In genomic region chrX:152132029-152132428, GRCm38 (mm10) we compare ENCODE assay signal across 23 mouse cellular contexts. TPM values are rescaled to one million over a fixed set of nuclear protein-coding genes. Genes with fewer than 3 reads are reported as not detected.
DNase-seq lines count a peak whose midpoint lies in the region; ATAC-seq and TF ChIP-seq lines count a peak whose summit lies in the region.
"Had no signal": no experiment of that assay in that cellular context is flagged by ENCODE, and none has a peak within 500 bp of the region (broad histone marks: within the 10 kb centered on the region; RNA-seq: fewer than 3 reads in every experiment).

No protein-coding gene starts in this region.

- 0 out of 2 replicates have a peak, but pooled peaks cover 3% of the 10 kb centered on the region for H3K27me3 ChIP-seq in kidney, postnatal 0 days (ENCODE audit: insufficient read depth, low read length)
- peaks cover 11% of the 10 kb centered on the region; the same call in 1 of the 2 replicates for H3K27me3 ChIP-seq in midbrain, postnatal 0 days (ENCODE audit: insufficient read depth, low read length)
- H3K27me3 ChIP-seq in midbrain, embryonic 13.5 days: peaks cover 88% of the 10 kb centered on the region
- H3K27me3 ChIP-seq in forebrain, postnatal 0 days (ENCODE audit: insufficient read depth, low read length): peaks cover 4% of the 10 kb centered on the region; the same call in 1 of the 2 replicates

- no peaks in the 10 kb centered on the region for H3K9me3 ChIP-seq in kidney, postnatal 0 days (replicated peaks; ENCODE audit: low read length)
- no peaks in the 10 kb centered on the region for H3K9me3 ChIP-seq in midbrain, postnatal 0 days (ENCODE audit: low read length)
- H3K9me3 ChIP-seq in midbrain, embryonic 13.5 days: no peaks in the 10 kb centered on the region
- no peaks in the 10 kb centered on the region for H3K9me3 ChIP-seq in forebrain, postnatal 0 days (ENCODE audit: low read length)
- H3K9me3 ChIP-seq: embryonic facial prominence, embryonic 10.5 days; hindbrain, embryonic 10.5 days had no signal

- no peak overlapping the region for H3K4me3 ChIP-seq in gastrocnemius, adult 2 months
- no peak overlapping the region for H3K4me3 ChIP-seq in kidney, postnatal 0 days (replicated peaks; ENCODE audit: low read depth, low read length)
- no peak overlapping the region for H3K4me3 ChIP-seq in midbrain, postnatal 0 days (ENCODE audit: low read depth, low read length)
- no peak overlapping the region for H3K4me3 ChIP-seq in midbrain, embryonic 13.5 days (replicated peaks)
- H3K4me3 ChIP-seq in forebrain, postnatal 0 days (ENCODE audit: low read depth, low read length): no peak overlapping the region
- H3K4me3 ChIP-seq: embryonic facial prominence, embryonic 10.5 days; hindbrain, embryonic 10.5 days had no signal

- H3K36me3 ChIP-seq in kidney, postnatal 0 days (ENCODE audit: insufficient read depth, low read length): no peaks in the 10 kb centered on the region
- no peaks in the 10 kb centered on the region for H3K36me3 ChIP-seq in midbrain, postnatal 0 days (ENCODE audit: insufficient read depth, low read length)
- H3K36me3 ChIP-seq in midbrain, embryonic 13.5 days: no peaks in the 10 kb centered on the region
- H3K36me3 ChIP-seq in forebrain, postnatal 0 days (ENCODE audit: insufficient read depth): no peaks in the 10 kb centered on the region
- H3K36me3 ChIP-seq: embryonic facial prominence, embryonic 10.5 days; hindbrain, embryonic 10.5 days had no signal

- no peaks in the 10 kb centered on the region for H3K4me1 ChIP-seq in kidney, postnatal 0 days (replicated peaks; ENCODE audit: insufficient read depth, low read length)
- no peaks in the 10 kb centered on the region for H3K4me1 ChIP-seq in midbrain, postnatal 0 days (ENCODE audit: insufficient read depth, low read length)
- H3K4me1 ChIP-seq in midbrain, embryonic 13.5 days (replicated peaks): no peaks in the 10 kb centered on the region
- no peaks in the 10 kb centered on the region for H3K4me1 ChIP-seq in forebrain, postnatal 0 days (ENCODE audit: insufficient read depth)
- H3K4me1 ChIP-seq: embryonic facial prominence, embryonic 10.5 days; hindbrain, embryonic 10.5 days had no signal

- ATAC-seq in kidney, postnatal 0 days (replicated peaks; ENCODE audit: low FRiP score, low read depth): no peak
- ATAC-seq in midbrain, postnatal 0 days (ENCODE audit: low FRiP score): no peak
- no peak for ATAC-seq in midbrain, embryonic 13.5 days
- ATAC-seq in forebrain, postnatal 0 days: no peak
- ATAC-seq: activated CD4-positive, CD25-positive, alpha-beta regulatory T cell, adult 4 months; CD4-positive, CD25-positive, alpha-beta regulatory T cell, adult 4 months; forebrain, embryonic 16.5 days had no signal

- no peak overlapping the region for H3K4me2 ChIP-seq in kidney, postnatal 0 days (ENCODE audit: low read length)
- H3K4me2 ChIP-seq in midbrain, postnatal 0 days (ENCODE audit: low read depth, low read length, poor library complexity, severe bottlenecking): no peak overlapping the region
- no peak overlapping the region for H3K4me2 ChIP-seq in midbrain, embryonic 13.5 days (replicated peaks)
- no peak overlapping the region for H3K4me2 ChIP-seq in forebrain, postnatal 0 days (ENCODE audit: low read depth)
- H3K4me2 ChIP-seq: heart, embryonic 11.5 days; midbrain, embryonic 11.5 days had no signal

- peak; percentile 57 for TF ChIP-seq CTCF in gastrocnemius, adult 2 months (IDR thresholded peaks at IDR 0.05)
- TF ChIP-seq CTCF in kidney, postnatal 0 days (IDR thresholded peaks at IDR 0.05; ENCODE audit: low read depth): peak; percentile 47; the same call in 1 of the 2 replicates
- 0 out of 2 replicates have a peak, but pooled peaks have one; percentile 17 for TF ChIP-seq CTCF in midbrain, postnatal 0 days (IDR thresholded peaks at IDR 0.05)
- TF ChIP-seq CTCF in forebrain, postnatal 0 days (IDR thresholded peaks at IDR 0.05; ENCODE audit: low read depth): no peak

- intact Hi-C loops in gastrocnemius, adult 2 months (cut with DNase I): loop anchor here (2.0 to 5.0 kb wide), 2 partner anchors 15 to 45 kb away; no protein-coding TSS in a partner anchor

- H3K9ac ChIP-seq in kidney, postnatal 0 days (ENCODE audit: low read depth, low read length): no peak overlapping the region
- no peak overlapping the region for H3K9ac ChIP-seq in midbrain, postnatal 0 days (replicated peaks; ENCODE audit: low read length, poor library complexity, severe bottlenecking)
- no peak overlapping the region for H3K9ac ChIP-seq in midbrain, embryonic 13.5 days (replicated peaks)
- no peak overlapping the region for H3K9ac ChIP-seq in forebrain, postnatal 0 days
- H3K9ac ChIP-seq: liver, embryonic 14.5 days had no signal

- no peak overlapping the region for H3K27ac ChIP-seq in gastrocnemius, adult 2 months
- no peak overlapping the region for H3K27ac ChIP-seq in kidney, postnatal 0 days
- no peak overlapping the region for H3K27ac ChIP-seq in midbrain, postnatal 0 days (ENCODE audit: low read depth, low read length)
- no peak overlapping the region for H3K27ac ChIP-seq in midbrain, embryonic 13.5 days
- no peak overlapping the region for H3K27ac ChIP-seq in forebrain, postnatal 0 days (ENCODE audit: low read depth, low read length)
- H3K27ac ChIP-seq: embryonic facial prominence, embryonic 10.5 days; hindbrain, embryonic 10.5 days; liver, embryonic 14.5 days had no signal

- 89% methylated on average over 2 of the region's 2 CpGs for WGBS in kidney, postnatal 0 days
- WGBS in midbrain, postnatal 0 days: 96% methylated on average over 2 of the region's 2 CpGs
- WGBS in midbrain, embryonic 13.5 days: 84% methylated on average over 2 of the region's 2 CpGs
- 80% methylated on average over 2 of the region's 2 CpGs for WGBS in forebrain, postnatal 0 days

- DNase-seq in gastrocnemius, adult 2 months: no peak
- DNase-seq in gastrocnemius, postnatal 10 days: no peak
- peak; percentile 8 for DNase-seq in kidney, postnatal 0 days (ENCODE audit: low spot score)
- no peak for DNase-seq in kidney, postnatal 36 days
- no peak for DNase-seq in midbrain, postnatal 0 days (ENCODE audit: low spot score)
- DNase-seq in forebrain, postnatal 0 days: no peak
- DNase-seq: adrenal gland, postnatal 10 days; cerebellum, adult 9-11 months; heart, postnatal 10 days; kidney, adult 18-20 months; kidney, postnatal 14 days; lung, postnatal 10 days; right cerebral cortex, postnatal 25 days; thymus, postnatal 14 days had no signal

RNA-seq across cellular contexts. Expression of gene Iqsec2, which starts 12.0 kb away (rescaled TPM):
- 10 to 100 TPM; 12.5 to 33.5 TPM for total RNA-seq in gastrocnemius, adult 2 months (2021)
- total RNA-seq in gastrocnemius, postnatal 10 days (2021): 10 to 100 TPM; 15.5 to 17.5 TPM
- polyA plus RNA-seq in kidney, postnatal 0 days (2015; fragmentation: Nextera tagmentation; extraction: Ambion mirVana): 10.3 and 11.0 TPM in 2 replicates
- total RNA-seq in midbrain, postnatal 0 days (2014; rRNA removed): 23.2 and 28.6 TPM in 2 replicates
- 7.3 and 7.7 TPM in 2 replicates for polyA plus RNA-seq in midbrain, postnatal 0 days (2015; fragmentation: Nextera tagmentation; extraction: Ambion mirVana)
- 3.2 TPM in 2 replicates for polyA plus RNA-seq in midbrain, embryonic 13.5 days (2015; fragmentation: Nextera tagmentation; extraction: Ambion mirVana)
- total RNA-seq in forebrain, postnatal 0 days (2014; rRNA removed): 15.9 and 23.2 TPM in 2 replicates
- polyA plus RNA-seq in forebrain, postnatal 0 days (2015; fragmentation: Nextera tagmentation; extraction: Ambion mirVana): 6.8 and 7.5 TPM in 2 replicates
- polyA plus RNA-seq: activated CD4-positive, CD25-positive, alpha-beta regulatory T cell, adult 4 months had no signal
